Mouse (Mus musculus): ENCODE measurements around the gene Cd83.

GRCm38 (mm10) chr13:43739598-43740275 lies 44.8 kb upstream of the Cd83 start:
- TF ChIP-seq POLR2A (IDR thresholded peaks at IDR 0.05; ENCODE audit: insufficient read depth, low read depth, low read length) (no peak), CTCF (IDR thresholded peaks at IDR 0.05) (peak; percentile 95; the same call in 1 of the 2 replicates)
